Mouse (Mus musculus) embryonic fibroblast, embryonic 13.5 days (primary cell): ENCODE results near the gene Neu2.

Source experiments
- CTCF ChIP-seq: IDR thresholded peaks from 2 replicates; pipeline ENCODE4 v1.5.1; 2011; ENCODE audit warnings: mild to moderate bottlenecking, control low read depth, low read length, moderate library complexity, borderline replicate concordance; ENCODE audit not compliant: insufficient read depth
- POLR2A ChIP-seq: IDR thresholded peaks from 2 replicates; pipeline ENCODE4 v1.6.1; 2011; ENCODE audit warnings: low read depth, mild to moderate bottlenecking, control low read depth, low read length, moderate library complexity

DNA sequence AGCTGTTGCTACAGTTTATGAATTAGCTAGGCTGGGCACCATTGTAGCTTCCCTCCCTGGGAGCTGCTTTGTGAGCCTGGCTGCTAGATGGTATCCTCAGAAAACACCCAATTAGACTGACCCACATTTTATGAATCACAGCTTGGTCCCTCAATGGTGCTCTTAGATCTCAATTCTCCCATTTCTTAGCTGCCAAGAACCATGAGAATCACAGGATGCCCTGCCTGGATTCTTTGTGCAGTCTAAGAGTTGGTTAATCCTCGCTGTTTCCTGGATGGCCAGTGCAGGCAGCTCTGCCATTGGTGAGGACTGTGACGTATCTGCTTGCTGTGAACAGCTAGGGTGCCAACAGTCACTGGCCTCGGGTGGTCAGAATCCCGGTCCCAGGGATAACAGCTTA is 16.1 kb upstream of the Neu2 start:
- no peak for TF ChIP-seq CTCF
- no peak for TF ChIP-seq POLR2A
